In the genomic region with DNA sequence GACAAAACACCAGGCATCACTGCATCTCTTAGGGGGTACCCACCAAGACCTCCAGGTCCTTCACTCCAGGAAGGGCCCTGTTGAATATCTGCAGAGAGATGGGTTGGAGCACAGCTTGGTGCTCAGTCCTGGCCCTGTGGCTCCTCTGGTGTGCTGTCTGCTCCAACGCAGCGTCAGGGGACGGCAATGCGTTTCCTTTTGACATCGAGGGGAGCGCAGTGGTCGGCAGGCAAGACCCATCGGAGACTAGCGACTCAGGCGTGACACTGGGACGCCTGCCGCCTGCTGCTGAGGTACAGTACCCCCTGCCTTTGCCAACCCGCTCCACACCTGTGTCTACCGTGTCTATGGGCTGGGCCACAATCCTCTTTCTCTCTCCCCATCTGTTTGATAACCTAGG, we compare ENCODE assay signal across 8 mouse cellular contexts. TPM values are rescaled to one million over a fixed set of nuclear protein-coding genes. Genes with fewer than 3 reads are reported as not detected.
DNase-seq lines count a peak whose midpoint lies in the region; ATAC-seq and TF ChIP-seq lines count a peak whose summit lies in the region.

No protein-coding gene starts in this region.

- H3K4me1 ChIP-seq in lung, adult 2 months (ENCODE audit: control insufficient read depth, insufficient read depth, low read length): peaks cover 6% of the 10 kb centered on the region
- H3K4me1 ChIP-seq in heart, embryonic 15.5 days (replicated peaks): peaks cover 51% of the 10 kb centered on the region
- peaks cover 41% of the 10 kb centered on the region for H3K4me1 ChIP-seq in limb, embryonic 10.5 days
- 0 out of 2 replicates have a peak, but pooled peaks cover 4% of the 10 kb centered on the region for H3K4me1 ChIP-seq in midbrain, postnatal 0 days (ENCODE audit: insufficient read depth, low read length)

- DNase-seq in lung, adult 2 months: peak; percentile 33
- no peak for DNase-seq in lung, postnatal 25 days (ENCODE audit: low spot score)
- peak; percentile 52 for DNase-seq in embryo, embryonic 11 days
- peak; percentile 60 for DNase-seq in limb, embryonic 10.5 days (ENCODE audit: low spot score)
- peak; percentile 8 for DNase-seq in midbrain, postnatal 0 days (ENCODE audit: low spot score)
- DNase-seq in thymus, postnatal 4 days: peak; percentile 64
- DNase-seq in frontal cortex, adult 2 months (ENCODE audit: extremely low spot score in 1 of 2, low spot score in 1 of 2): no peak

- peak overlapping the region; percentile 74 for H3K4me2 ChIP-seq in heart, embryonic 15.5 days
- peak overlapping the region; percentile 61 for H3K4me2 ChIP-seq in midbrain, postnatal 0 days (ENCODE audit: low read depth, low read length, poor library complexity, severe bottlenecking)

- no peak for TF ChIP-seq CTCF in lung, adult 2 months (IDR thresholded peaks at IDR 0.05; ENCODE audit: insufficient read depth, low read length)
- 0 out of 2 replicates have a peak, but pooled peaks have one; percentile 6 for TF ChIP-seq CTCF in midbrain, postnatal 0 days (IDR thresholded peaks at IDR 0.05)

- ATAC-seq in heart, embryonic 15.5 days (replicated peaks; ENCODE audit: insufficient number of reproducible peaks, insufficient read depth, low FRiP score, low read depth): peak; percentile 14
- ATAC-seq in midbrain, postnatal 0 days (ENCODE audit: low FRiP score): 0 out of 2 replicates have a peak, but pooled peaks have one; percentile 28

- H3K36me3 ChIP-seq in heart, embryonic 15.5 days: no peaks in the 10 kb centered on the region
- no peaks in the 10 kb centered on the region for H3K36me3 ChIP-seq in limb, embryonic 10.5 days
- no peaks in the 10 kb centered on the region for H3K36me3 ChIP-seq in midbrain, postnatal 0 days (ENCODE audit: insufficient read depth, low read length)

- H3K9ac ChIP-seq in heart, embryonic 15.5 days: peak overlapping the region; percentile 88
- H3K9ac ChIP-seq in midbrain, postnatal 0 days (replicated peaks; ENCODE audit: low read length, poor library complexity, severe bottlenecking): peak overlapping the region; percentile 25; the same call in 1 of the 2 replicates

- TF ChIP-seq POLR2A in lung, adult 2 months (IDR thresholded peaks at IDR 0.05; ENCODE audit: borderline replicate concordance, extremely low read depth, low read depth, low read length): no peak; the same call in 1 of the 2 replicates

- H3K9me3 ChIP-seq in heart, embryonic 15.5 days (replicated peaks): no peaks in the 10 kb centered on the region
- H3K9me3 ChIP-seq in limb, embryonic 10.5 days (replicated peaks): no peaks in the 10 kb centered on the region
- H3K9me3 ChIP-seq in midbrain, postnatal 0 days (ENCODE audit: low read length): no peaks in the 10 kb centered on the region

- no peaks in the 10 kb centered on the region for H3K27me3 ChIP-seq in heart, embryonic 15.5 days
- no peaks in the 10 kb centered on the region for H3K27me3 ChIP-seq in limb, embryonic 10.5 days (ENCODE audit: low read depth, poor library complexity, severe bottlenecking)
- no peaks in the 10 kb centered on the region for H3K27me3 ChIP-seq in midbrain, postnatal 0 days (ENCODE audit: insufficient read depth, low read length)

- peak overlapping the region; percentile 95 for H3K27ac ChIP-seq in heart, embryonic 15.5 days
- H3K27ac ChIP-seq in limb, embryonic 10.5 days: peak overlapping the region; percentile 82
- H3K27ac ChIP-seq in midbrain, postnatal 0 days (ENCODE audit: low read depth, low read length): peak overlapping the region; percentile 32; the same call in 1 of the 2 replicates

- 2% methylated on average over 14 of the region's 14 CpGs for WGBS in lung, adult 2 months
- under 1% methylated on average over 14 of the region's 14 CpGs for WGBS in heart, embryonic 15.5 days
- WGBS in limb, embryonic 10.5 days: 1% methylated on average over 14 of the region's 14 CpGs
- 6% methylated on average over 14 of the region's 14 CpGs for WGBS in midbrain, postnatal 0 days

- H3K4me3 ChIP-seq in lung, adult 2 months (replicated peaks; ENCODE audit: extremely low read depth, low read depth, low read length): peak overlapping the region; percentile 69
- H3K4me3 ChIP-seq in heart, embryonic 15.5 days: peak overlapping the region; percentile 69
- H3K4me3 ChIP-seq in limb, embryonic 10.5 days: peak overlapping the region; percentile 61
- peak overlapping the region; percentile 33 for H3K4me3 ChIP-seq in midbrain, postnatal 0 days (ENCODE audit: low read depth, low read length)

RNA-seq across cellular contexts. Expression of a gene that starts 0.5 kb away (rescaled TPM):
- polyA plus RNA-seq in lung, adult 2 months (2012; rRNA removed): 37.7 and 48.2 TPM in 2 replicates
- 111 and 117 TPM in 2 replicates for polyA plus RNA-seq in heart, embryonic 15.5 days (2015; fragmentation: Nextera tagmentation; extraction: Ambion mirVana)
- 26.6 and 29.5 TPM in 2 replicates for polyA plus RNA-seq in limb, embryonic 10.5 days (2016; fragmentation: Nextera tagmentation; extraction: Ambion mirVana)
- total RNA-seq in midbrain, postnatal 0 days (2014; rRNA removed): 20.2 and 27.8 TPM in 2 replicates
- polyA plus RNA-seq in midbrain, postnatal 0 days (2015; fragmentation: Nextera tagmentation; extraction: Ambion mirVana): 9.8 and 12.6 TPM in 2 replicates
- 5.6 and 7.6 TPM in 2 replicates for polyA plus RNA-seq in frontal cortex, adult 2 months (2012; rRNA removed)

Comparison
In these comparisons a context has a peak if more than half of its experiments do, and no peak if none do; other contexts are left out.
1. DNase-seq: peak in lung, adult 2 months (single experiment), embryo, embryonic 11 days (single experiment), limb, embryonic 10.5 days (single experiment), midbrain, postnatal 0 days (single experiment) and thymus, postnatal 4 days (single experiment); none in lung, postnatal 25 days (single experiment) and frontal cortex, adult 2 months (0 of 2).
2. H3K27ac ChIP-seq: peak in every context shown above with its lines; median percentile 95 in heart, embryonic 15.5 days; 82 in limb, embryonic 10.5 days; 32 in midbrain, postnatal 0 days.
3. Peak in every context shown above with its lines, with median percentiles within 50 percentile points of each other: H3K4me3 ChIP-seq.